Mouse (Mus musculus): ENCODE results near the gene Vps13d.

The Vps13d gene

GRCm38 (mm10) chr4:145086509-145086908 lies 108.3 kb downstream of the Vps13d start:
- DNase-seq (ENCODE audit: low spot score): no peak

DNA sequence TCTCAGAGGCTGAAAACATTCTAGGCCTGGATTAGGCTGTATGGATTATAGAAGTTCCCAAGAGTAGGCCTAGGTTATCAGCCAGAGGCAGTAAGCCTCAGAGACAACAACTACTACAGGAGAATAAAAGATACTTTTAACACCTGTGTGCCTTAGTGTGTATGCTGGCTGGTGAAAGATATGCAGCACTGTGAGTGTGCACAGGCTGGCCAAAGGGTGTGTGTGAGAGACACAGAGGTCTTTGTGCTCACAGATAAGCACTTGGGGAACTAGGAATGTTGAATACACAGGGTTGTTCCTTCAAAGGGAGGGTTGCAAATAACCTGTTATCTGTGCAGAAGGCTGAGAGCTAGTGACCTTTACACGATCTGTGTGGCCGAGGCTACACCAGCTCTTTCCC lies 115.5 kb downstream of the Vps13d start:
- no peak for DNase-seq (ENCODE audit: low spot score)

DNA sequence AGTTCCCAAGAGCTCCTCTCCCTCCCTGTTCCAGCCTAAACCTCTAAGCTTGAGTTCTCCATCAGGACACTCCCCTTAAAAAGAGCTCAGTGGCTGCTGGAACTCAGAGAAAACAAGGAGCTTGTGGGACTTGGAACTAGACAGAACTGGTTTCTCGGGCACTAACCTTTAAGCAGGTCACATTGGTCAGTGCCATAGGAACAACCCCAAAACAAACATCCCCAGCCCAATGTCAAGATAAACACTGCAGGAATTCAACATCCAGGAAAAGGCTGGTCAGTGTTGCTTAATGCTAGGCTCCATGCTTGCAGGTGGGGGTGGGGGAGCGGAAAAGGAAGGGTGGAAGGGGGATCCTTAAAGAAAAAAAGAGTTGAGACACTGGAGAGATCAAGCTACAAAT lies 120.5 kb downstream of the Vps13d start:
- no peak for DNase-seq (ENCODE audit: low spot score)

GRCm38 (mm10) chr4:145073728-145074127 lies 121.1 kb downstream of the Vps13d start:
- no peak for DNase-seq (ENCODE audit: low spot score)

DNA sequence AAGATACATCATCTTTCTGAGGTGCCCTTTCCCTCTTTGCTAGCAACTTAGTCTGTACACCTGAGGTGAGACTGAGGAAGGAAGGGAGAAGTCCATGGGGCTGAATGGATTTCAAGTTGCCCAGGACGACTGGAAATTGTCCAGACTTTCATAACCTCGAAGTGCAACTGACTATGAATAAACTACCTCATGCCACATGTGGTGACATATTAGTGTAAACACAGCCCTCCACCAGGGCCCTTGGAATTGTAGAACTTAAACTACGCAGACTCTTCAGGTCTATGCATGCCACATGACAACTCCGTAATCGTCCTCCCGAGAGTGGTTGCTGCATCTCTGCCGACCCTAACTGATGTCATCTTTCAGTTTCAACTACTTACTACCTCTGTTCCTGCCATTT lies 122.9 kb downstream of the Vps13d start:
- DNase-seq (ENCODE audit: low spot score): no peak

DNA sequence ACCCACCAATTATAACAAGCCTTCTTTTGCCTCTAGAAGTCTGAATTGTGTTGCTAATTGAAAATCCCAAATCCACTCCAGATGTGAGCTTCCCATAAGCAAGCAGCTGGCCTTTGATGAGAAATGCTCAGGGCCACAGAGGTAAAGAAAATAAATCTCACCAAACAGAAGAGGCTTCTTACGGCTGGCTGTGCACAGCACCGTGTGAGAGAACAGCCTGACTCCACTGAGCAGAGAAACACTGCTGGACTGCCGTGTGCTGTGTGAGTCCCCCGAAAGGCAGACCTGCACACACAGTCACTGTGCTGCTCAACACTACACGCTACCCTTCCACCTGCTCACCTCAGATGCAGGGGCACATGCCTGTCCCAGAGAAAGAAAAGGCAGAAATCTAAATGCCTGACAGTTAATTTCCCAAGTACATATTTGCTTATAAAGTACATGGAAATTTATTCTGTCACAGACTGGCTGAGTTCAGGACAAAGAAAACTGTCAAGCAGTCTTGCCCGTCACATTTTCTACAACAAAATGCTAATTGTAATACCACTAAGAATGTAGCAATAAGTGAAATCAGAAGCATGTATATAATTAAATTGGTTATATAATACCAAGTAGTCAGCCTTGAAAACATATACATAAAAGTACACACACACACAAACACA lies 127.7 kb downstream of the Vps13d start:
- no peak for DNase-seq (ENCODE audit: low spot score)

- DNase-seq (ENCODE audit: low spot score): no peak
Observed at GRCm38 (mm10) chr4:145066336-145067018, 128.3 kb downstream of the Vps13d start.

DNA sequence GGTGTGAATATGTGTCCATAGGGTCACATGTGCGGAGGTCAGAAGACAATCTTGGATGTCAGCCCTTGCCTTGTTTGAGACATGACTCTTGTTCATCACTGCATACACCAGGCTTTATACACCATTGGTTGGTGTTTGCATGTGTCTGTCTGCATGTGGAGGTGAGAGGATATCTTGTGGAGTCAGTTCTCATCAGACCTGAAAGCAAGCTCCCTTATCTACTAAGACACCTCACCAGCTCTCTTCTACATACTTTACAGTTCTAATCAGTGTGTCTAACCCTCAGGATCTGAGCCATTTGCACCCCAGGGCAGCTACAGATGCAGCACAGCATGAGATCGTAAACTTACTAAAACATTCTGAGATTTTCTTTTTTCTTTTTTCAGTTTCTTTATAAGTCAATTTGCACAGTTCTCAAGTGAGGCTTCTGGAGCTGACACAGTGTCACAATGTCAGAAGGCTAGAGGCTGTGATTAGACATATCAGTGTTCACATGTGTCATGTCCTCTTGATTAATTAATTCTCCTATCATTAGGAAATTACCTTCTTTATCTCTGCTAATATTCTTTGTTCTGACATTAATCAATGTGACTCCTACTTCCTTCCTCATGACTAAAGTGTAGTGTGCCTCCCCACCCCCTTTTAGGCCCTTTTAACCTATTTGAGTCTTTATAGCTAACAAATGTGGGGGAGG lies 135.9 kb downstream of the Vps13d start:
- no peak for DNase-seq (ENCODE audit: low spot score)

DNA sequence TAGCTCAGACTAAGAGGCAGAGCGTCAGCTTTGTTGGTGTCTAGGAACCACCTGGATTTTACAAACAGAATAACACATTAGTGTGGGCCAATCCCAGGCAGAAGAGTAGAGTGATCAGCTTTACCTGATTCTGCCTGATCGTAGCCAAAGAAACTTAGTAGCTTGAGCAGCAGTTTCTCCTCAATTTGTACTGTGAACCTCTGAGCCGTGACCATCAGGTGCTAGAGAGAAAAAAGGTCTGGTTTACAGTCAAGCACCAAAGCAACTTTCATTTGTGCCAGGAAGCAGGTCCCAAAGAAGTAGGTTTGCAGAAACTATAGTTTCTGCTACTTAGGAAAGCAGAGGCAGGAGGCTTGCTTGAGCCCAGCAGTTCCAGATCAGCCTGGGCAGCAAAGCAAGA lies 138.5 kb downstream of the Vps13d start:
- DNase-seq (ENCODE audit: low spot score): no peak

GRCm38 (mm10) chr4:145055792-145056191 lies 139.0 kb downstream of the Vps13d start:
- DNase-seq (ENCODE audit: low spot score): no peak

GRCm38 (mm10) chr4:145054369-145054768 lies 140.4 kb downstream of the Vps13d start:
- DNase-seq (ENCODE audit: low spot score): no peak

- DNase-seq (ENCODE audit: low spot score): no peak
Observed at GRCm38 (mm10) chr4:145052697-145053096, 142.1 kb downstream of the Vps13d start.

GRCm38 (mm10) chr4:145052282-145052681 lies 142.5 kb downstream of the Vps13d start:
- no peak for DNase-seq (ENCODE audit: low spot score)

- no peak for DNase-seq (ENCODE audit: low spot score)
Observed at GRCm38 (mm10) chr4:145051209-145051969, 143.4 kb downstream of the Vps13d start.

GRCm38 (mm10) chr4:145050518-145051208 lies 144.1 kb downstream of the Vps13d start:
- DNase-seq (ENCODE audit: low spot score): no peak

DNA sequence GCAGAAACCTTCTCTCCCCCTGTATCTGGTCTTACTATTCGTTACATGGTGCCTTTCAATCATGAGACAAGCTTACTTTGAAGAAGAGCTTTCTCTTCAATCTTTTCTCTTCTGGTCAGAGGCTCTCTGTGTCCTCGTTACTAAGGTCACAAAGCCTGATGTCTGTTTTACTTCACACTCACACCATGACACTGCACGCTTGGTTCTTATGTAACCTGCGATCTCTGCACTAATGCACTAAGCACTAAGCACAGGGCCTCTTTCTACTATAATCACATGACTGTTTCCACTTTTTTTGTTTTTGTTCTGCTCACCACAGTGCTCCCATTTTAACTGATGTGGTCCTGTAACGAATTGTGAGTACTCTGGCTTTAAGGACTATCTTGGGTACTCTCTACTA lies 146.8 kb downstream of the Vps13d start:
- DNase-seq (ENCODE audit: low spot score): no peak

- DNase-seq (ENCODE audit: low spot score): no peak
Observed at GRCm38 (mm10) chr4:145046032-145046401, 148.8 kb downstream of the Vps13d start.

DNA sequence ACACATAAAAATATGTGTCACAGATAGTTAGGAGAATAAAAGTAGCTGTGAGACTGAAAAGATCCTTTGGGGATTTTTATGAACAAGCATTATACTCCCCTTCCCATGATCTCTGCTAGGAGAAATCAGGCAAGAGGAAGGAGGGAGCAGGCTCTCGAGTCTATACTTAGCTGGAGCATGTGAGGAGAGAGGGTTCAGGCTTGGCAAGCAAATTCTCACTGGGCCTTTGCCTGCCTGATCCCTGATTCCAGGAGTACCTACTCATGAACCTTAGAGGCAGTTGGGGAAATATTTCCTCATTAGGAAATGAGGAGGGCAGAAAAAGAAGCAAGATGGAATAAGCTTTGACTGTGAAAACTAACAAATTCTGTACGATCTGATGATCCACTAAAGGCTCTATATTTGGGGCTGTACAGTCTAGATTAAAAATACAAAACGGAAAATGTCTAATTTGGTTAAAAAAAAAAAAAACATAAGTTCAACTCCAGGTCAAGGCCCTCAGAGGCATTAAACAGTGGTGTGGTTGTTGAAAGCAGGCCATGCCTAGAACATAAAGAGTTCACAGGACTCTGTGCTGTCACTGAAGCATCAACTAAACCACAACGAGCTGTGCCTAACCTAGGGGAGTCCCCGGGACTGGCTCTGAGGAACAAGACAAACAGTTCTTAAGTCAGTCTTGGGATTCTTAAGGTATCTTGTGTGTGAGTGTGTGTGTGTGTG lies 149.3 kb downstream of the Vps13d start:
- DNase-seq (ENCODE audit: low spot score): no peak

DNA sequence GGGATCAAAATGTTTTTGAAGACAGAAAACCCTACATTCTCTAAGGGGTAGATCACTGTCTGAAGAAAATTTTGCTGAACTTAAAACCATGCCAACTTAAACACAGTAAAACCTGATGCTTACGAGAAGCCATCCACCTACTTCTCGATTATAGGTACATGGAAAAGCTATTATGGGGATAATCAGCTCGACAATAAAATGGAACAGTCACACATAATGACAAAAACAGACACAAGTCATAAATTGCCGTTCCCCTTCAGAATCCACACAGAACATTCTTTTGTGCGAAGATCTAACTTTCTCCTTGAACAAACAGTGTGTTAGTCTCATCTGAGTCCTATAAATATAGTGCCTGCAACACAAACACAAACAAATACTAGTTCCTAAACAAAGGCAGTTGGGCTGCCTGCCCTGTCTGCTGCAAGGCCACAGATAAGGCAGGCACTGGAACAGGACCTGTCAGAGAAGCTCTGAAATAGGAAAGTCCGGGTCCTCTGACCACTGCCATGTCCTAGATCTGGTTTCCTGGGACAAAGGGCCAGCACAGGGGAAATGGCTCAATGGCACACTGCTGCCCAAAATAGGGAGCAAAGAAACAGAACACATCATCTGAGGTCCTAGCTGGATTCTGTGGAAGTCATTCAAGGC lies 153.5 kb downstream of the Vps13d start:
- DNase-seq (ENCODE audit: low spot score): no peak

GRCm38 (mm10) chr4:145037631-145038416 lies 157.0 kb downstream of the Vps13d start:
- DNase-seq (ENCODE audit: low spot score): no peak
